Mouse (Mus musculus) stomach, postnatal 0 days (tissue): Measurements from ENCODE around the gene Gabrg3.

Source experiments
- CTCF ChIP-seq: IDR thresholded peaks from 2 replicates; pipeline ENCODE4 v1.5.1; 2016; ENCODE audit warnings: antibody characterized with exemption, low read depth, mild to moderate bottlenecking, moderate library complexity
- EP300 ChIP-seq: optimal IDR thresholded peaks from 2 replicates; pipeline ENCODE3; 2016; ENCODE audit warnings: antibody characterized with exemption

DNA sequence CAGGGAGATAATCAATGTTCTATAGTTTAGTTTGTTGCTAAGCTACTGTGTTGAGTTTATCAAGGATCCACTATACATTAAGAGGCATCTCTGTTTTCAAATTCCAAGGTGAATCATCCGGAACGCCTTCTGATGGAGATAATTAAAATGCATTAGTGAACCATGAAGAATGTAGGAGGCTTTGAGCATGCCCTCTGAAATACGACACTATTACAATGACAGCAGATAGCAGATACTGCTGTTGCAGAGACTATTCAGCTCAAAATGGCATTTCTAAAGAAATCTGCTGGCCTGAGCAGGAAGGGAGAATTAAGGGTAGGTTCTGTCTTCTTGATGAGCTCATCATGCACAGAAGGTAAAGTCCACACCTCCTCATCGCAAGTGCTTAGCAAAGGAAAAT lies 487.2 kb downstream of the Gabrg3 start:
- no peak for TF ChIP-seq CTCF
- no peak for TF ChIP-seq EP300
